Mouse (Mus musculus) right cerebral cortex, adult 18-20 months (tissue): ENCODE results near the gene Lrrc19.
"Not testable (repeated sequence)": the region's sequence is repeated elsewhere in the genome, so short reads cannot be mapped to it uniquely, and the experiment has no call there.

ENCODE experiments used
- DNase-seq: peaks from one replicate; pipeline ENCODE4 v3.0.0; 2022; ENCODE audit warnings: mixed read lengths

Lrrc19 gene

DNA sequence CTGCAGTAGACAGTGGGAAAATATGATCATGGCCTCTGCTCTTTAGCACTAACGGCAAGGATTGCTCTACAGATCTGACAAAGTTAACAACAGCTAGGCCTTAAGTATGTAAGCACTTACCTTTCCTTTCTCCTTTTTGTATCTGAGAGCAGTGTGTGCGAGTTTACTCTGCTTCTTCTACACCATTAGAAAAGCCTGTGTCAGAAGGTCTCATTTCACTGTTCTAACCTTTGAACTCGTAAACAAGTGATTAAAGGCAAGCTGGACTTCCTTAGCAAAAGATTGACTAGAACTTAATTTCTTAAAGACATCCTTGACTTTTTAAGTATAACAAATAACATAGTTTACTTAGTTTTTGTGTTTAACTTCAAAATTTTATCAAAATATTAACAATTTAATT lies at the start of gene Lrrc19:
TSS of gene Lrrc19 (minus strand) at position 225 of the 400 bp plus-strand sequence.
- no peak for DNase-seq

DNA sequence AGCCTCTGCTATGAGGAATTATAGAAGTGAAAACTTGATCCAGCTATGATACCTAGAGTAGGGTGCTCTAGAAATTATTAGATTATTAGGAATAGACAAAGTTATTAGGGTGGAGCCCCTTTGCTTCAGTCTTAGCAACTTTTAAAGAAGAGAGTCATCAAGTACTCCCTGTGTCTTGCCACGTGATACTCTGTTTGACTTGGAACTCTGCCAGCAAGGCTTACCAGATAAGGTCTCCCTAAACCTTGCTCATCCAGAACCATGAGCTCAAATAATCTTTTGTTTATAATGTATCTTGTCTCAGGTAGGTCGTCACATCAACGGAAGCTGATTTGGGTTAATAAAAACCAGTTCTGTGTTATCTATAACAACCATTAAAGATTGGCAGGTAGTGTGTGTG lies 46.4 kb upstream of the Lrrc19 start:
- no peak for DNase-seq

DNA sequence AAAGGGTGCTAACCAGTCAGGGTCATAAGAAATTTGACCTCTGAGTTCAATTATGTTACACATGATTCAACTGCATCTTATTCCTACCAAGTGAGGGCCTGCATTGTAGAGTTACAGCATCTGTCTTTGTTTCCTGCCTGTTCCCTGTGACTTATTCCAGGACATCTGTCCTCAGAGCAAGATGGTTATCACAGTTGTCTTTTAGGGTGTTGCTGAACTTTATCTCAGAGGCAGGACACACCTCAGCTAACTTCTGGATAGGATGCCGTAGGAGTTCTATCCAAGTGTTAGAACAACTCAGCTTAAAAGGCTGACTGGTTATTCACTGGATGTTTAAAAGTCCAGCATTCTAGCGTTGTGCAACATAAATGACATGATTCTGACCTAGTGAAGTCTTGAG lies 42.2 kb upstream of the Lrrc19 start:
- DNase-seq = no peak

DNA sequence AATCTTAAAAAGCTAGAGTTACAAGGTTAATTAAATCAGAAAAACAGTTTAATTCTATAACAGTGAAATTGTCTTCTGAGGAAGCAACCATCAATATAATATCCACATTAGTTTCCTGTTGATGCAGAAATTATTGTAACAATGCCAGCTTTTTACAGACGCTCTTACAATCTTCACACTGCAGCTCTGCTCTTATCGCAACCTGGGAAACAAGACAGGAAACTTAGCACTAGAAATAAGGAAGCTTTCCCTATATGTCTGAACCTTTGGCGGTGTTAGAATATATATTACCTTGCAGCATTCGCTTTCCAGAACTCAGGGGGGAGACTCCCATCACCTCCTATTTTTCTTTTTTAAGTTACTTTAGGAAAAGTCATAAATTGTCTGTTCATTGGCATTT lies 41.1 kb upstream of the Lrrc19 start:
- DNase-seq = no peak

DNA sequence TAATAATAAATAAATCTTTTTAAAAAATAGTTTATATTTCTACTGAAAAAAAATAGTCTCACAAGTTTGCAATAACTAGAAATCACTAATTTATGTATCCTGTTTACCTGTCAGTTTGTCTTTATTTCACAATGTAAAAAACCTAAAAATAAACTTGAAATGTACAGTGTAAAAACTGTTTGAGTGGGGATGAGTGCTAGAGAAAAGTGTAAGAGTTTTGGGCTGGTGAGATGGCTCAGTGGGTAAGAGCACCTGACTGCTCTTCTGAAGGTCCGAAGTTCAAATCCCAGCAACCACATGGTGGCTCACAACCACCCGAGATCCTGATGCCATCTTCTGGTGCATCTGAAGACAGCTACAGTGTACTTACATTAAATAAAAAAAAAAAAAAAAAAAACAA lies 39.9 kb upstream of the Lrrc19 start:
- not testable (repeated sequence) for DNase-seq

DNA sequence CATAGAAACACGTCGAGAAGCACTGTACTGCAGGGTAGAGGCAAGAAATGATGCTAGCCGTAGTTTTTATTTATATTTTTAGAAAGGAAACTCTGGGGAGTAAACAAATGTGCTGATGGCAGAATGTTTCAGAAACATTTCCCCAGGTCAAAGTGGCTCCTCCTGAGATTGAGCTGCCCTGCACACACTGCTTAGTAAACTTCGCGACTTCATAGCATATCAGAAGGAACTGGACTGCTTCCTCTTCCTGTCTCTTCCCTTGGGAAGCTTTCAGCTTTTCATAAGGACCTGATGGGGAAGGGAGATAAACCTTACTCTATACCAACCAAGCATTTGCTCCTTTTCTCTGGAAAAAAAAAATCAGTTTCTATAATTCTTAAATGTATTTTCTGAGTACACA lies 33.4 kb upstream of the Lrrc19 start:
- DNase-seq = no peak

DNA sequence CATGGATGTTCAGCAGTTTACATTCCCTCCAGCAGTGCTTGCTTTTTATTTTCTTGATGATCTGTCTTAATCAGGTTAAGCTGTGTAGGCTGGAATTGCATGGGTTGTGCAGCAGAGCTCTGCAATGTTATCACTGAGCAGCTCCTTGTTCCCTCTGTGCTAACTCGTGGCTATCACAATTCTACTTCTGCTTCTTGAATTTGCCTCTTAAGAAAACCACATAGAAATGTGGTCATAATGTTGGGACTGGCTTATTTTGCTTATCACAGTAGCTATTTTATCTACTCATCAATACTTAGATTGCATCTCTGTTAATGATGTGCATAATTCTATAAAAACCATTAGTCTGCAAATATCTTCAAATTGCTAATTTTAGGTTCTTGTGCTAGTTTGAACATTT lies 32.1 kb upstream of the Lrrc19 start:
- no peak for DNase-seq

DNA sequence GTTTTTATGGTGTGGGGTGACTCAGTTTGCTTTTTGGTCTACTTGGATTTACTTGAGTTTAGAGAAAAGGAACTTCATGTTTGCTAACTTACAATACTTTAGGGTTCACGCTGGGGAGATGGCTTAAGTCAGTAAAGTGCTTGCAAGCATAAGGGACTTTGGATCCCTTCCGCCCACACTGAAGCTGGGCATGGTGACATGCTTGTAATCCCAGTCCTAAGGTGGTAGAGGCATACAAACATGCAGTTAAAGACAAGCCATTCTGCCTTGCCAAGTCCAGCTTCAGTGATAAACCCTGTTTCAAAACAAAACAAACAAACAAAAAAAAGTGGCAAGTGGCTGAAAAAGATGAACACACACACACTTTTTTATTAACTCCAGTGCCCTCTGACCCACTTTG lies 31.2 kb upstream of the Lrrc19 start:
- no peak for DNase-seq

DNA sequence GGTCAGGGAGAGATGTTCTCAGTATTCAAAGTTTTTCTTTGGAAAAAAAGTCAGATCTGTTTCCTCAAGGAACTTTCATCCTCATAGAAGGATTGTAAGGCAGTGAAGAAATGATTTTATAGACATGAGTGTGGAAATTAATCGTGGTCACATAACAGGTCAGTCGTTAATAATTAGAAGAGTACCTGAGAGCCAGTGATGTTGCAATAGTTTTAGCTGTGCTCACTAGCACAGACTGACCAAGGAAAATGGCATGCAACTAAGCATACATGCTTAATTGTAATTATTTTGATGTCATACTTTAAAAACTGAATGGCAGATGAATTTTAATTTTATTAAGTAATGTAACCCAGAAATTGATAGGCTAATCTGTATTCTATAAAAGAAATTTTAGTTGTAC lies 30.7 kb upstream of the Lrrc19 start:
- DNase-seq = no peak

DNA sequence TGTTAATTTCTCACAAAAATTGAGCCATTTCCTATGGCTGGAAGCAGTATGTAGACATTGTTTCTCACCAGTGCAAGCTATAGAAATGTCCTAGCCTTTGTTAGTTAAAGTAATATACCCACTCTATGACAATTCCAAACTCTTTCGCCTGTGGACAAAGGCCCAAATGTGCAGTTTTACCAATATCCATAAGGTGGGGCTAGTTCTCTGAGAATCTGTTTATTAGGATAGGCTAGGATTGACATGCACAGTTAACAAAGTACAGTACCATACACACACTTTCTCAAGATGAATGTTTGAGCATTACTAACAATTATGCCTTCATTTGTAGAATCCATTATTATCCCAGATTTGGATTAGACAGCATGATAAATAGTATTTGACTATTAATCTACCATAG lies 19.8 kb upstream of the Lrrc19 start:
- no peak for DNase-seq

DNA sequence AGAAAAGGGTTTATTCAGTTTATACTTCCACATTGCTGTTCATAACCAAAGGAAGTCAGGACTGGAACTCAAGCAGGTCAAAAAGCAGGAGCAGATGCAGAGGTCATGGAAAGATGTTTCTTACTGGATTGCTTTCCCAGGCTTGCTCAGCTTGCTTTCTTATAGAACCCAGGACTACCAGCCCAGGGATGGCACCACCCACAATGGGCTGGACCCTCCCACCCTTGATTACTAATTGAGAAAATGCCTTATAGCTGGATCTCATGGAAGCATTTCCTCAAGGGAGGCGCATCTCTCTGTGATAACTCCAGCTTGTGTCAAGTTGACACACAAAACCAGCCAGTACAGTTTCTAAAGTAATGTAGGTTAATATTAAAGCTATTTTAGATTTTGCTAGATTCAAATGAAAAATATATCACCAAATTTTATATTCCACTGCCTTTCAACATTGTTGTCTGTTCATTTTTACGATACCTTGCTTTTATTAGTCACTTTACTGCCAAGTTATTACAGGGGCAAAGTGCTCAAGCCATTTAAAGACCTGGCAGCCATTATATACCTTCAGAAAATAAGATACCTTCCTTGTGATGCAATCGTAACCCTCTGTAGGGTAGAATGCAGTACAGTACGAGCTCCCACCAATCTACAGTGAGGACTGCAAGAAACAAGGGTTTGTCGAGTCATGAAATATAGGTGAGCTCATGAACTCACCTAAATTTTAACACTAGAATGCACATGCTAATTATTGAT lies 657 bp upstream of the Lrrc19 start:
- not testable (repeated sequence) for DNase-seq

DNA sequence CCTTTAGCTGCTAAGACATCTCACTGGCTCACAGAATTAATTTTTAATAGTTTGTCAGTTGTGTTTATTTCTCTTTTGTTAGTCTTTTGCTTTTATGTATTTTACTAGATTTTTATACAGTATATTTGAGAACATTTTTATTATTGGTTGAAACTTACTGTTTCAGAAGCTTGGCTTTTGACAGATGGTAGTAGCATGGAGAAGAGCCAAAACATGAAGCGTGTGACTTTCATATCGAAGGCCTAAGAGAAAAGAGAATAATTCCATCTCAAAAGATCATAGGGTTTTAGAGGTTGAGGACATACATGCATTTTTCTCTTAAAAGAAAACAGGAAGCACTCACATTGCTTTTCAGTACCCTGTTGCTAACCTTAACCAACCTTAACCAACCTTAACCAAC lies 6.8 kb downstream of the Lrrc19 start:
- peak; percentile 4 for DNase-seq

DNA sequence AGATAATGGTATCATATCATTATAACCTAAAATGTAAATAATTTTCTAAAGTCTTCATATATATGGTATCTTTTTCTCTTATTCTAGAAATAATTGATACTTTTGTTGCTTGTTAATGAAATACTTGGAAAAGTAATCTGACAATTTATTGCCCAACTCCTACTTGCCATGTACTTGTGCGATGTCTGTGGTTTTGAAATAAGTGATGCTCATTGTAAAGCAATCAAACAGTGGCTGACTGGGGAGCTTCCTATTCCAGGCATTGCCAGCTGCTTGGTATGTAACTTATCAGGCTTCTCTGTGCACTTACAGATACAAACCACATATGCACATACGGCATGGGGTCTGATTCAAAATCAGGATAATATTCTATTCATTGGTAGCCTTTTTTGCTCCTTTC lies 29.9 kb downstream of the Lrrc19 start:
- DNase-seq = no peak

DNA sequence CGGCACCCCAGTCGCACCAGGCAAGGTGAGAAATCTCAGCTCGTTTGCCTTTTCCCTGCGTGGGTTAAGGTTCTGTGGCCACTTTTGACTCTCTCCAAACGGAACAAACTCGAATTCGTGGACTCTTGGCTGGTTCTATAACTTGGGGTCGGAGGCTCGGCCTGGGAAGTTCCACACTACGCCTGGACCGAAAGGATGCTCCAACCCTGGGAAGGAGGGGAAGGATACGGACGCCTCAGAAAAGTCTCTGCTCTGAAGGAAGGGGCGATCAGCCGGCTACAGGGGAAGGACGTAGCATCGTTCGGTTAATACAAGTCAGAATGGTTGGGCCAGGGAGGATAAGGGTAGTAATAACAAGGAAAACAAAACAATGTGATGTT lies 35.3 kb downstream of the Lrrc19 start:
- DNase-seq = no peak

DNA sequence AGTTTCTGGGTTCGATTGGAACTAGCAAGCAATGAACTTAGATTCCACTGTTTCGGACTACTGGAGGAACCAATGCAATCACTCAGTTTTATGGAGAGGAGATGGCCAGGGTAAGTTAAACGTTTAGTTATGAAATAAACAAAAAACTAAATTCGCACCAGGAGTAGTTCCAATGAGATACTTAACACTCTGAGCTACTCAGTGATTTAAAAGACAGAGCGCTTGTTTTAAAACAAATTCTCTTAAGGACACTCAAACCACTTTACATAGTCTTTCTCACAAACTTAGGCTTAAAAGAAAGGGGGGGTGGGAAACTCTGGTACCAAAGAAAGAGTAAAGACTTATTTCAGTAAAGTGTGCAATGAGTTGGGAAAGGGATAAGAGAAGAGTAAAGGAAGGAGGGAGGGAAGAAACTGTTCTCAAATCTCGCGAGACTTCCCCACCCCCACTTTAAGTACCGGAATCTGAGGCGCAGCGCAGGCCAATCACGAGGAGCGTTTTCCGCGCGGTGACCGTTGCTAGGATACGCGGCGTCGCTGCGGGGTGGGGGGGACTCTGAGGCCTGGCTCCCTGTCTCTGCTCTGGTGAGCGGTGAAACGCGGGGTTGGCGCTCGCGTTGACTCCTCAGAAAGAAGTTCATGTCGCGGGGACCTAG lies 35.8 kb downstream of the Lrrc19 start, which contains the start of gene Ift74:
TSS of gene Ift74 (plus strand) at position 520 of the 655 bp plus-strand sequence.
- DNase-seq = peak; percentile 96

DNA sequence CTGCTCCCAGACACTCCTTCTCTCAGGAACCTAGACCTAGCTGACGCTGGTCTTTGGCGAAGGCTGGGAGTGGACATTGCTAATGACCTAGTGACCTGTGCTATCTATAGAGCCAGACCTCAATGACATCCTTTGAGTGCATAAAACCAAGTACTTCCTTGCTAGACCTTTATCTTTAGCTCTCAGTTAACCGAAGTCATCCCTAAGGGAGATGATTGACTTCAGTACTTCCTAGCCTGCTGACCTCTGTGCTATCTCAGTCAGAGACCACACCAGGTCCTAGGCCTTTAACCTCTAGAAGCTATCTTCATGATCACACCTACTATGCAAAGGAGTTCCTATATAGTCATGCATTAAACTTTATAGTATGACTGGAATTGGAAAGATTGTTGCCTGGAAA lies 39.6 kb downstream of the Lrrc19 start:
- no peak for DNase-seq

DNA sequence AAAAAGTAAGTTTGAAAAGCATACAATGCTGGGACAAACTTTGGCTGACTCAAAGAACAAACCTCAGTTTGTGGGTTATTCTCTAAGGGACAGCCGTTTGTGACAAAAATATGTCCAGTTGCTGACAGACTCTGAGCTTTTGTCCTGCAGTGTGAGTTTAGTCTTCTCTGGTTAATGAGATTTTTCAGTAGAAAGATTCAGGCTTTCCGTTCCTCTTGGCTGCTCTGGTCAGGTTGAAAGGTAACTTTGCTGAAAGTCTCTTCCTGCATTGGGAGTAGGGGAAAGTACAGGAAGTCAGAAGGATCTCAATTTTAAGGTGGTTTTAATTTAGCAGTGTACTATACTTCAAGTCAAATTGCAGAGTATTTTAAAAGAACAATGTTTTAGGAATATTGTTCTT lies 44.4 kb downstream of the Lrrc19 start:
- no peak for DNase-seq

DNA sequence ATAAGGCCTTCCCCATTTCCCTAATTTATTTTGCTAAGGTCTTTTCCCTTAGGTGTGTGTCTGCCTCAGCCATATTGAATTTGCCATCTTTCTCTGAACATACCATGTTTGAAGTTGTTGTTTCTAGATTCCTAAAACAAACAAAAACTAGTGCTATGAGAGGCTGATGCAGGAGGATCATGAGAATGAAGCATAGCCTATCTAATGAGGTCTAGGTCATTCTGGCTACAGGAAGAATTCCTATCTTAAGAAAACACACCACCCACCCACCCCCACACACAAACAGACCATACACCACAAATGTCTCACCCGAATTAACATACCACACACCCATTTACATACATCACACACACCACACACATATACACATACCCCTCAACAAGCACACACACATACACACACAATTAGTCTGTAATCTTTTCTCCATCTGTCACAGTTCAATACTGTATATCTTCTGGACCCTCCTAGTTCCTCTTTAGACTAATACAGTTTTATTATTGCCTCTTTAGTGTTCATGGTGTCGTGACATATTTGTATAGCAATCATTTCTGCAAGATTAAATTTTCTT lies 45.4 kb downstream of the Lrrc19 start:
- DNase-seq = no peak

DNA sequence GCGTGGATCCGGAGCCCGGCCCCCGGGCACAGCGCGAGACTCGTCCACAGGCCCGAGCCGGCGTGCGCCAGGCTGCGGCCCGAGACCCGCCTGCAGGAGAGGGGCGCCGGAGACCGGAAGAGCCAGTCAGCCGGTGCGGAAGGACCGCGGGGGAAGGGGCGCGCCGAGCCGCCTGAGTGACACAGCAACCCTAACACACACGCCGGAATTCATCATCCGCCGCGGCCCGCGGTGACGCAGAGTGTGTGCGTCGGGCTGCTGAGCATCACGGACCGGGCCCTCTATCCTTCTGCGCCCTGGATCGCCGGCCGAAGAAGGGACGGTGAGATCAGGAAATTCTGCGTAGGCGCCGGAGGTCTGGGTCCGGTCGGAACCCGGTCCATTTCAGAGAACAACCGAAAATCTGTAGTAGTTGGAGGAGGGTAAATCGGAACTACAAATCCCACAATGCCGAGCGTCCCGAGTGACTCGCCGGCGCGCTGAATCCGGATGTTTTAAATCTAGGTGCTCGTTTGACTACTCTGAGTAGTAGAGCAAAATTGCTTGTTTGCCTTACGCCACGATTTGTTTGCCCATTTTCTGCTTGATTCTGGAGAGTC lies 46.8 kb downstream of the Lrrc19 start, which contains the start of gene Plaa:
TSS of gene Plaa (minus strand) at position 214 of the 599 bp plus-strand sequence.
- peak; percentile 95 for DNase-seq

DNA sequence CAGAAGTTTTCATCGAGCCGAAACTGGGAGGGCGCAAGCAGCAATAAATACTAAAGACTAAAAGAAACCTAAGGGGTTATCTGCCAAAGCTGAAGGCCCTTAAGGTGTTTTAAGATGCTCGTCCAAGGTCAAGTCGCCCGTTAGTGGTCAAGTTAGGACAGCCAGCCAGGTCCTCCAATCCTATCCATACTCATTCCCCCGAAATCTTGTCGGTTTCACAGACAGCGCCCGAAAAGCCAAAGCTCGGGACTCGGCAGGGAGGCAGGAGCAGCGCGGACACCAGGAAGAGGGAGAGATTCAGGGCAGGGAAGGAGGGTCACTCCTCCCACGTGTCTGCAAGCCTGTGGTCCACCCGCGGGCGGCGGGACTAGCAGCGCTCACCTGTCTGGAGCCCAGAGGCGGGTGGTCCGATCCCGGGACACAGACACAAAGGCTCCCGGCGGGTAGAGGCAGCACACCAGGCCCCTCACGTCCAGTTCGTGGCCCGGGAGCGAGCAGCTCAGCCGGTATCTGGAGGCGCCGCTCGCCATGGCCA lies 47.4 kb downstream of the Lrrc19 start:
- DNase-seq = no peak

DNA sequence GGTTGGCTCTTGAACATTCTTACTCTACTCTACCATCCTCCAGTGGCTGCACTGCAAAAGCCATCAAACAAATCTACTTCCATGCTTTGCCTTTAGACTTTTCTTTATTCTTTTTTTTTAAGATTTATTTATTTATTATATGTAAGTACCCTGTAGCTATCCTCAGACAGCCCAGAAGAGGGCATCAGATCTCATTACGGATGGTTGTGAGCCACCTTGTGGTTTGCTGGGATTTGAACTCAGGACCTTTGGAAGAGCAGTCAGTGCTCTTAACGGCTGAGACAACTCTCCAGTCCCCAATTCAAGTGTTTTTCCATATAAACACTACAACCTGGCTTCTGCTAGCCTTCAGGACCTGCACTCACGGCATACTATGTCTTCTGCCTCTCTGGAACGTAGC lies 48.5 kb downstream of the Lrrc19 start:
- no peak for DNase-seq

DNA sequence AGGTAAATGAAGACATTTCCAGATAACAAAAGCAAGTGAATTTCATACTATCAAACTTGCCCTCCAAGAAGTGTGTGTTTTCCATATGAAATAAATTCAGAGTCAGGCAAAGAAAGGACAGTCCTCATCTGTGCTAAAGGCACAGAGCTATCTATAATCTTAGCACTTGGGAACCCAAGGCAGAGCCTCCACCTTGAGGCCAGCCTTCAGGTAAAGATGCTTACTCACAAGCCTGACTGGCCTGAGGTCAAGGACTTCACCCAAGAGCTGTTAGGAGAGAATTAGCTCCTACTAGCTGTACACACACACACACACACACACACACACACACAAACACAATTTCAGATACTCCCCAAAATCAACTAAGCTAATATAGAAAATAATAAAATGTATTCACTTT lies 57.2 kb downstream of the Lrrc19 start:
- DNase-seq = no peak

DNA sequence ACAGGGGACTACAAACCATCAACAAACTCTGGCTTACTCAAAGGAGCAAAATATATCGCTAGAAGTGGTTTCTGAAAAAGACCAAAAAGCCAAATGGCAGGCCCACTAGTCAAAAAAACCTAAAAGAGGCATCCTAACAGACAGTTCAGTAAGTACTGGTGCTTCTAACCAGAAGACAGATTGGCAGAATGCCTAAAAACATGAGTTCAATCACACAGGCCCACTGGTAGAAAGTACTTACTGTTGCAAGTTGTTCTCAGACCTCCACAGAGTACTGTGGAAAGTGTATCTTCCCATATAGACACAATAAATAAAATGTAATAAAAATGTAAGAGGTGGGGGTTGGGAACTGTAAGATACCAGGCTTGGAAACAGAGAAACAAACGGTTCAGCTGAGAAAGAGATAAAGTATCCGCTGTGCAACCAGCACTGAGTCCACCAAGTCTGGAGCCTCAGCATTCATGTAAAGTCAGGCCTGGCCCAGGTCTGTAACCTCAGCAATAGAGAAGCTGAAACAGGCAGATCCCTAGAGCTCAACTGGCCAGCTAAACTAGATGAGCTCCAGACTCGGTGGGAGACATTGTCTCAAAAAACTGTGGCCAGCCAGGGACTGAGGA lies 58.1 kb downstream of the Lrrc19 start:
- no peak for DNase-seq
